Mouse (Mus musculus) lung, adult 2 months (tissue): Measurements from ENCODE around the gene Gcn1l1.

ENCODE experiments used
- CTCF ChIP-seq: fragments of 200-500 bp; IDR thresholded peaks from 2 replicates; pipeline ENCODE4 v1.5.1; 2011; ENCODE audit warnings: mild to moderate bottlenecking, low read length, control low read depth; ENCODE audit not compliant: insufficient read depth
- POLR2A ChIP-seq: fragments of 200-500 bp; IDR thresholded peaks from 2 replicates; pipeline ENCODE4 v1.6.1; 2011; ENCODE audit warnings: low read depth, mild to moderate bottlenecking, control low read depth, low read length, borderline replicate concordance; ENCODE audit errors: extremely low read depth

DNA sequence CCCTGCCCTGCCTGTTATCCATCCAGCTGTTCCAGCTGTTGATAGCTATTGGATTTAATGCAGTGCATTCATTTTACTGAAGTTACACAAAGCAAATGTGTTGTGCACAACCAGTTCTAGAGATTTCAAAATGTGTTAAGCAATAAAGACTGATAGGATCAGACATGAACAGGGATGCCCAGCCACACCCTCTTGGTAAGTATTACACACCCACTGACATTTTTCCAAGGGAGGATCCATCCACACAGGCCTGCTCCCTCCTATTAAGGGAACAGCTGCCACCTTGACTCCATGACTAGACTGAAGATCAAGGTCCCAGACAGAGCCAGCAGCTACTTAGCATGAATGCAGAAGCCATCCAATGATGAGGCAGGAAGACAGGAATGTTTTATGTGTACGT is 92.2 kb downstream of the Gcn1l1 start:
- TF ChIP-seq CTCF (no peak), POLR2A (no peak)
